Mouse (Mus musculus): ENCODE results near the gene Cd5.

DNA sequence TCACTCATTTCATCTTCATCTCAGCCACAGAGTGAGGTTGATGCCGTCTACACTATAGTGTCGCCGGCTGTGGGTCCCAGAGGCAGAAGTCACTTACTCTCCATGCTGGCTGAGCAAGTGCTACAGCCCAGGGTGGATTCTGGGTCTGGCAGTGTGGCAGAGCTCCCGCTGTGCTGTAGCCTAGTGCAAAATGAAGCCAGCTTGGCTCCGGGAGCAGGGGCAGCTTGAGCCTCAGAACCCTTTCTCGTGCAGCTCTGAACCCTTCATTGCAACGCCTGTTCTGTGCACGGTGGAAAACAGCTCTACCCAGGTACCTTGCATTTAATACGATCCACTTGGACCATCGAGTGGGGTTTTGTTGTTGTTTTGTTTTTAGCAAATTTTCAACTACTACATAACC, 28.8 kb upstream of the Cd5 start:
- no peak for TF ChIP-seq GATA1 (IDR thresholded peaks at IDR 0.05; ENCODE audit: low read length)
- TF ChIP-seq TAL1 (IDR thresholded peaks at IDR 0.05; ENCODE audit: low read length): no peak

All from erythroblast, embryonic 14.5 days (primary cell).